Mouse (Mus musculus) lung, embryonic 14.5 days (tissue): ENCODE data around the gene Tmem125. TPM values are rescaled to one million over a fixed set of nuclear protein-coding genes. Genes with fewer than 3 reads are reported as not detected.
A peak's percentile ranks its signal among the peaks of the same experiment; 100 is the strongest.

Source experiments
- ATAC-seq: fragments of 200-750 bp; cut with Nextera tagmentation; 2 replicates; pipeline ENCODE4 v1.8.0; 2017; ENCODE audit warnings: mild to moderate bottlenecking, moderate TSS enrichment, moderate library complexity; ENCODE audit not compliant: insufficient read depth
- DNase-seq: peaks from one replicate; pipeline ENCODE4 v3.0.0-alpha.2; 2015
- H3K27ac ChIP-seq: fragments of 300-500 bp; sonication (generic); 2 replicates; pipeline ENCODE4 v1.5.1; 2014; ENCODE audit warnings: low read depth, mild to moderate bottlenecking, moderate library complexity
- H3K27me3 ChIP-seq: fragments of 300-500 bp; sonication (generic); 2 replicates; pipeline ENCODE4 v1.6.1; 2014; ENCODE audit warnings: low read length, control low read depth; ENCODE audit not compliant: insufficient read depth
- H3K36me3 ChIP-seq: fragments of 300-500 bp; sonication (generic); 2 replicates; pipeline ENCODE4 v1.6.1; 2014; ENCODE audit warnings: control low read depth; ENCODE audit not compliant: insufficient read depth
- H3K4me1 ChIP-seq: fragments of 300-500 bp; sonication (generic); 2 replicates; pipeline ENCODE4 v1.6.1; 2014; ENCODE audit warnings: antibody characterized with exemption, control low read depth; ENCODE audit not compliant: insufficient read depth
- H3K4me2 ChIP-seq: fragments of 300-500 bp; sonication (generic); 2 replicates; pipeline ENCODE4 v1.6.1; 2014; ENCODE audit warnings: mild to moderate bottlenecking
- H3K4me3 ChIP-seq: fragments of 300-500 bp; sonication (generic); 2 replicates; pipeline ENCODE4 v1.5.1; 2014; ENCODE audit warnings: low read depth, low read length
- H3K9ac ChIP-seq: fragments of 300-500 bp; sonication (generic); 2 replicates; pipeline ENCODE4 v1.6.1; 2014
- H3K9me3 ChIP-seq: fragments of 300-500 bp; sonication (generic); 2 replicates; pipeline ENCODE4 v1.6.1; 2016; ENCODE audit warnings: low read depth, low read length, control low read depth
- CTCF ChIP-seq: IDR thresholded peaks from 2 replicates; pipeline ENCODE4 v1.5.1; 2016; ENCODE audit warnings: antibody characterized with exemption, low read depth
- WGBS: fragments of 180-500 bp; shearing (Covaris S2); extraction: QIAGEN DNeasy Blood & Tissue Kit; methylation state at CpG from one replicate; pipeline ENCODE4 v1.1.7; 2014; 5-methylcytosine and 5-hydroxymethylcytosine counted together
- polyA plus RNA-seq: library from polyadenylated mRNA; unstranded; fragments of >200 nt; fragmentation: Nextera tagmentation; extraction: Ambion mirVana; gene quantifications from 2 replicates; pipeline ENCODE4 v1.2.1, GENCODE M21; 2014

Gene Tmem125
- polyA plus RNA-seq, 1 experiment from 2014 or later = 3.6 TPM

DNA sequence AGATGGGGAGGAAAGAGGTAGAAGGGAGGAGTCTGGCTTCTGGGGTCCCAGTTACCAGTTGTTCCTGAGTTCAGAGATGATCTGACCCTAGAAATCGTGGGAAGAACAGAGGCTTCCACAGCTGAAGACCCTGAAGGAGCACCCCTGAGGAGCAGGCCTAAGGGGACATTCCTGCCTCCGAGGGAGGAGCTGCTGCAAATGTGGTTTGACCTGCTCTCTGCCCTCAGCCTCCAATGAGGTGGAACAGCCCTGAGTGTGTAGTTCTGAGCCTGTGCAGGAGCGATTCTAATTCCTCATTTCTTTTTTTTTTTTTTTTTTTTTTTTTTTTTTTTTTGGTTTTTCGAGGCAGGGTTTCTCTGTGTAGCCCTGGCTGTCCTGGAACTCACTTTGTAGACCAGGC, 10.7 kb downstream of the Tmem125 start:
- H3K4me3 ChIP-seq = no peak overlapping the region
- TF ChIP-seq CTCF = no peak
- H3K27me3 ChIP-seq = no peaks in the 10 kb centered on the region
- H3K36me3 ChIP-seq = no peaks in the 10 kb centered on the region
- no peaks in the 10 kb centered on the region for H3K4me1 ChIP-seq
- H3K9ac ChIP-seq = no peak overlapping the region
- WGBS = 64% methylated on average over 3 of the region's 4 CpGs
- ATAC-seq (no peak), DNase-seq (no peak)
- H3K9me3 ChIP-seq = no peaks in the 10 kb centered on the region
- H3K27ac ChIP-seq = no peak overlapping the region
- no peak overlapping the region for H3K4me2 ChIP-seq

DNA sequence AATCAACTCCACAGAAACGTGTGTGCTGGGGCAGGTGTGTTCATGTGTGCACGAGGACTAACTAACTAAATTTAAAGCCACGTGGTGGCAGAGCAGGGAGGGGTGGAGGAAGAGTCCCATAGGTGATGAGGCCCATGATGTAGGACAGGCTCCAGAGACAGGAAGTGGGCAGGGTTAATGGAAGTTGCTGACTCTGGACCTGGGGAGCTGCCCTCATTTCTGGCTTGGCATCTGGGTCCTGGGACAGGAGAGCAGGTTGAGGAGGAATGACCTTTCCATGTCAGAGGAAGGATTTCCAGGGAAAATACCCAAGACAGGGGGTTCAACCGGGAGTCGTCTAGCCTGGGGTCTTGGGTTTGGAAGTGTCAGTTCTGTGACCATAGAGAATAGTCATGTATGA, 11.2 kb downstream of the Tmem125 start:
- ATAC-seq = no peak
- TF ChIP-seq CTCF = no peak
- Histone ChIP-seq H3K4me3 (no peak overlapping the region), H3K27ac (no peak overlapping the region), H3K4me2 (no peak overlapping the region), H3K9me3 (no peaks in the 10 kb centered on the region), H3K36me3 (no peaks in the 10 kb centered on the region), H3K9ac (no peak overlapping the region), H3K4me1 (no peaks in the 10 kb centered on the region), H3K27me3 (no peaks in the 10 kb centered on the region)
- WGBS = 73% methylated on average over 5 of the region's 5 CpGs
- DNase-seq = no peak

DNA sequence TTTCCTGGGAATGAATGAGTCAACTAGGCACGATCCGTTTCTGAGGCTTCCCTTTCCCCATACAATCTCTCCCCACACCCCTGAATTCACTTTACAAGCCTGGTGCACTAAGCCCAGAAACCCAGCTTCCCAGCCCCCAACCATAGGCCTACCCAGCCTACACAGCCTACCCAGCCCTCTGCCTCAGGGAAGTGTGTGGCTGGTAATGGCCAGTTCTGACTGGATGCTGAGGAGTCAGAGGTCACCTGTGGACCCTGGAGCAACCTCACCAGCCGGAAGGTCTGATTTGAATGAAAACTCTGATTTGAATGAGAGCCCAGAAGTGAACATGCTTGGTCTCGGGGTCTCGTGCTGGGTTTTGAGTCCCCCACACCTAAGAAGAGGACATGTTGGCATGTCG, 16.1 kb downstream of the Tmem125 start:
- peak overlapping the region; percentile 54 for H3K4me2 ChIP-seq
- no peak for TF ChIP-seq CTCF
- no peak overlapping the region for H3K9ac ChIP-seq
- DNase-seq = no peak
- no peaks in the 10 kb centered on the region for H3K9me3 ChIP-seq
- H3K27ac ChIP-seq = no peak overlapping the region
- 81% methylated on average over 6 of the region's 6 CpGs for WGBS
- H3K27me3 ChIP-seq = no peaks in the 10 kb centered on the region
- H3K36me3 ChIP-seq = no peaks in the 10 kb centered on the region
- H3K4me3 ChIP-seq = peak overlapping the region; percentile 27; the same call in 1 of the 2 replicates
- no peaks in the 10 kb centered on the region; the same call in 1 of the 2 replicates for H3K4me1 ChIP-seq
- no peak for ATAC-seq

DNA sequence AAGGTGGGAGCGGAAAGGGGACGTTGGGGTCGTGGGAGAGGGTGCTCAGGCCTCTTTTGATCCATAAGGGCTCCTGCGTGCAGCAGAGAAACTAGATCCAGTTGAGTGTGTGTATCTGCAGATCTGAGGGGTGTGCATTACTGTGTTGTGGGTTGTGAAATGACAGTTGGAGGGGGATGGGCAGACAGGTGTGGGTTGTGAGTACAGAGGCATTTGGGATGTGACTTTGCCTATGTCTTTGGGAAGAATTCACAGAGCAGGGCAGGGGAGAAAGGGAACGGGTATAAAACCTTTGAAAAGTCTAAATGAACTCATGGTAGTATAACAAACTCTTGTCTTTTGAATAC, 16.5 kb downstream of the Tmem125 start:
- Histone ChIP-seq H3K4me3 (peak overlapping the region; percentile 27), H3K9ac (peak overlapping the region; percentile 41), H3K36me3 (no peaks in the 10 kb centered on the region), H3K27ac (no peak overlapping the region), H3K9me3 (no peaks in the 10 kb centered on the region), H3K27me3 (no peaks in the 10 kb centered on the region), H3K4me1 (no peaks in the 10 kb centered on the region; the same call in 1 of the 2 replicates), H3K4me2 (peak overlapping the region; percentile 54)
- TF ChIP-seq CTCF = no peak
- ATAC-seq (no peak), DNase-seq (no peak)
- WGBS = 35% methylated on average over 5 of the region's 5 CpGs

DNA sequence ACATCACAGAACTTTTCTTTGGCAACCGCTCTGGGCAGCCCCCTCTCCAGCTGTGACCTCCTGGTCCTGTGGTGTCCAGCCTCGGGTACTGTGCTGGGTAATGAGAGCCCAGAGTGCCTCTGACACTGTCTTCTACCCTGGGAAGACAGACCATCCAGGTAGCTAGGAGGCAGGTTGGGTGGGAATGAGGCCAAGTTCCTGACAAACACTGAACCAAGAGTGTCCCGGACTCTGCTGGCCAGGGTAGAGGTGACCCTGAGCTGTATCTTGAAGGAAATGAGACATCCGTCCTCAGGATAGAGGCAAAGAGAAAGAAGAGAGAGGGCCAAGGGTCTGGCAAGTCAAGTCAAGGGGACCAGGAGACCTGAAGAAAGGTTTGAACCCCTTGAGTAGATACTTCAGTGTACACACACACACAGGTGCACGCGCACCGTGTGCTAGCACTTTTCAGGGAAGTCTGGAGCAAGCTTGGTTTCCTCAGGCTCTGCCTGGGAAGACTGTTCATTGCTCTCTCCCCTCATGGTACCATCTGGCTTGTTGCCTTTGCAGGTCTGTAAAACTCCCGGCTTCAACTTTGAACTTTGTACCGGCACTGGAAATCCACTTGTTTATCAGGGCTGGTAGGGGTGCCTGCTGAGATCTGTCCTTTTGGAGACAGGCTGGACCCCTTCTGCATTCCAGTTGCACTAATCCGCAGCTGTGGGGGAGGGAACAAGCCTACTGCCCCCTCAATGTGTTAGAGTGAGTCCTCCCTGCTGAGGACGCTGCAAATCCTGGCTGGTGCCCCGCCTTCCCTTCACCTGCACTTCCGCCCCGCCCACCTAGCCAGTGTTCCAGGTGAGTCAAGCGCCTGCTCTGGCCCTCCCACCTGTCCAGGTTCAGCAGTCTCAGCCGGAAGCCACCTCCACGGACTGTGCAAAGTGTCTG, 17.2 kb downstream of the Tmem125 start, which contains the start of gene 2610528J11Rik:
2610528J11Rik (plus strand) TSS at position 592 of the 927 bp plus-strand sequence.
- Histone ChIP-seq H3K27me3 (no peaks in the 10 kb centered on the region), H3K9me3 (no peaks in the 10 kb centered on the region), H3K4me1 (no peaks in the 10 kb centered on the region; the same call in 1 of the 2 replicates), H3K4me2 (peak within 1 kb of the TSS; percentile 54), H3K9ac (peak within 1 kb of the TSS; percentile 41), H3K4me3 (peak within 1 kb of the TSS; percentile 27), H3K27ac (no peak within 1 kb of the TSS), H3K36me3 (no peaks in the 10 kb centered on the region)
- DNase-seq (peak; percentile 65), ATAC-seq (peak; percentile 75; the same call in 1 of the 2 replicates)
- 29% methylated on average over 17 of the region's 17 CpGs for WGBS
- TF ChIP-seq CTCF = no peak

DNA sequence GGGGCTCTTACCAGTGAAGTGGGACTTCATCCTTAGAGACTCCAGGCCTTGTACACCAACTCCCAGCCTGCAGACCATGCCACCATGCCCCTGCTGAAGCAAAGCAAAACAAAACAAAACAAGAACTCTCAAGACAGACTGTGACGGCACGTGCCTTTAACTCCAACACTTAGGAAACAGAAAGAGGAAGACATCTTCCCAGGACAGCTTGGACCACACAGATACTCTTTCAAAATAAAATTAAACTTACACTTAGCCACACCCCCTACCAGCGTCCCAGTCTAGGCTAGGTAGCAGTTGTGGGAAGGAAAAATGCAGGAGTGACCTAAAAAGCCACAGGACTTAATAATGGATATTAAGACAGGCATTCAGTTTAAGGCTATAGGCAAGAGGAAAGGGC, 18.1 kb downstream of the Tmem125 start:
- H3K27me3 ChIP-seq = no peaks in the 10 kb centered on the region
- no peaks in the 10 kb centered on the region; the same call in 1 of the 2 replicates for H3K4me1 ChIP-seq
- H3K4me3 ChIP-seq = no peak overlapping the region
- no peaks in the 10 kb centered on the region for H3K36me3 ChIP-seq
- WGBS = 59% methylated on average over 3 of the region's 3 CpGs
- no peak overlapping the region for H3K9ac ChIP-seq
- H3K27ac ChIP-seq = no peak overlapping the region
- H3K9me3 ChIP-seq = no peaks in the 10 kb centered on the region
- no peak for ATAC-seq
- H3K4me2 ChIP-seq = no peak overlapping the region
- no peak for DNase-seq
- no peak for TF ChIP-seq CTCF

DNA sequence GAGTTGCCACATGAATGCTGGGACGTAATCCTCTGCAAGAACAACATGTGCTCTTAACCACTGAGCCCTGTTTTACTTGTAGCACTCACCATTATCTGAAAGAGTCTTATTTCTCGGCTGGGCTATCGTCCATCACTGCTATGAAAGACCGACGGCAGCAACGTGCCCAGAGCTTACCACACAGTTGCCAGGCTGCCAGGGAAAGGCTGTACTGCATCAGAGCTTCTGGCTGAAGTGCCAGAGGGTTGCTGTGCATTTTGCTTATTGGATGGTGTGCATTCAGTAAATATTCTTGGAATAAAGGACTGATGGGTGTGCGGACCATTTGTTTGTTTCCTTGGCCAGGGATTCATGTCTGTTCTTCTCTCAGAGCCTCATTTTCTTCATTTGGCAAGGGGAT, 19.9 kb downstream of the Tmem125 start:
- WGBS = 52% methylated on average over 7 of the region's 7 CpGs
- H3K27ac ChIP-seq = no peak overlapping the region
- H3K4me2 ChIP-seq = no peak overlapping the region
- H3K27me3 ChIP-seq = no peaks in the 10 kb centered on the region
- no peak overlapping the region for H3K4me3 ChIP-seq
- no peak for ATAC-seq
- DNase-seq = no peak
- no peaks in the 10 kb centered on the region for H3K9me3 ChIP-seq
- no peak overlapping the region for H3K9ac ChIP-seq
- no peak for TF ChIP-seq CTCF
- H3K4me1 ChIP-seq = no peaks in the 10 kb centered on the region; the same call in 1 of the 2 replicates
- H3K36me3 ChIP-seq = no peaks in the 10 kb centered on the region
